9 mouse cellular contexts compared by ENCODE assay signal in the genomic region with DNA sequence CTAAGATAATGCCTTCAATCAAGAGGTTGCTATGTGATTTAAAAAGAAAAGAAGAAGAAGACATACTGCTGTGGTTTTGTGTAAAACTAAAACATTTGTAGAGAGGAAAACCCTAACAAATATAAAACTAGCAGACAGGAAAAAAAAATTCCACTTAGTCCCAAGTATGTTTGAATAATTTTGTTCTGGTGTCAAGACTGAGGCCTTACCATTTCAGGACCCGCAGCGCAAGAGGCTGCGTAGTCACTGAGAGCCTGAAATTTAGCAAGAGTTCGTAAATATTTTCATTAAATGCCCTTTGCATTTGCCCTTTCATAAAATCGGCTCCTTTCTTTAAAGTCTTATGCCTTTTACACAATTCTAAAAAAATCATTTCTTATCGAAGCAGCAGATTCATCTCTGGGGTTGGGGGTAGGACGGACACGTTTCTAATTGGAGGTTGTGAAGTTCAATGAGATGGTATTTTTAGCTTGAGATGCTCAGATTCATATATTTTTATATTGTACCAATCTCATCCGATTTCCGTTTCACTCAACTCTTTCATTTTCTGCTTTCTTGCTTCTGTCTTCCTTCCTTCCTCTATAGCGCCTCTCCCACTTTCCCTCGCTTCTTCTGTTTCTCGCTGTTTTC.
DNase-seq lines count a peak whose midpoint lies in the region; ATAC-seq and TF ChIP-seq lines count a peak whose summit lies in the region.
"Had no signal": no experiment of that assay in that cellular context is flagged by ENCODE, and none has a peak within 500 bp of the region (broad histone marks: within the 10 kb centered on the region; RNA-seq: fewer than 3 reads in every experiment).

No protein-coding gene starts in this region.

- WGBS in neural tube, embryonic 11.5 days, result under 1% methylated on average over 13 of the region's 13 CpGs
- under 1% methylated on average over 13 of the region's 13 CpGs for WGBS in hindbrain, postnatal 0 days

- peak overlapping the region; percentile 100 for H3K27ac ChIP-seq in neural tube, embryonic 11.5 days (ENCODE audit: low read depth, low read length)
- peak overlapping the region; percentile 100 for H3K27ac ChIP-seq in hindbrain, postnatal 0 days

- no peaks in the 10 kb centered on the region for H3K9me3 ChIP-seq in neural tube, embryonic 11.5 days (ENCODE audit: control insufficient read depth, low read length)
- H3K9me3 ChIP-seq in hindbrain, postnatal 0 days (ENCODE audit: low read length), result no peaks in the 10 kb centered on the region

- no peaks in the 10 kb centered on the region for H3K4me1 ChIP-seq in neural tube, embryonic 11.5 days (ENCODE audit: control insufficient read depth, insufficient read depth, low read length)
- no peaks in the 10 kb centered on the region for H3K4me1 ChIP-seq in hindbrain, postnatal 0 days (ENCODE audit: insufficient read depth, low read length)

- H3K4me2 ChIP-seq in neural tube, embryonic 11.5 days (ENCODE audit: low read depth), result peak overlapping the region; percentile 55
- H3K4me2 ChIP-seq in hindbrain, postnatal 0 days (ENCODE audit: low read depth, low read length), result peak overlapping the region; percentile 89

- no peaks in the 10 kb centered on the region for H3K36me3 ChIP-seq in neural tube, embryonic 11.5 days (ENCODE audit: control insufficient read depth, insufficient read depth, low read length)
- H3K36me3 ChIP-seq in hindbrain, postnatal 0 days (ENCODE audit: insufficient read depth, low read length), result no peaks in the 10 kb centered on the region

- no peak for TF ChIP-seq CTCF in hindbrain, postnatal 0 days (IDR thresholded peaks at IDR 0.05; ENCODE audit: low read depth)

- H3K27me3 ChIP-seq in neural tube, embryonic 11.5 days (ENCODE audit: control insufficient read depth, insufficient read depth, low read length), result peaks cover 22% of the 10 kb centered on the region
- H3K27me3 ChIP-seq in hindbrain, postnatal 0 days (ENCODE audit: insufficient read depth, low read length), result no peaks in the 10 kb centered on the region

- DNase-seq in embryo, embryonic 11 days, result peak; percentile 26
- DNase-seq in embryo, embryonic 9.5 days (ENCODE audit: extremely low spot score), result no peak
- no peak for DNase-seq in neural tube, embryonic 11.5 days (ENCODE audit: low spot score)
- no peak for DNase-seq in neural tube, embryonic 10.5 days (ENCODE audit: extremely low spot score, low spot score)
- peak; percentile 24 for DNase-seq in hindbrain, postnatal 0 days (ENCODE audit: low spot score)
- DNase-seq in B cell, adult 2 months, result no peak
- DNase-seq in thymus, postnatal 25 days, result no peak
- no peak for DNase-seq in ovary, postnatal 10 days (ENCODE audit: low spot score)
- DNase-seq: heart, postnatal 4 days had no signal

- no peak for ATAC-seq in neural tube, embryonic 11.5 days (ENCODE audit: insufficient read depth, low FRiP score, low TSS enrichment)
- ATAC-seq in hindbrain, postnatal 0 days, result no peak

- peak overlapping the region; percentile 61 for H3K4me3 ChIP-seq in neural tube, embryonic 11.5 days (ENCODE audit: low read depth, low read length)
- H3K4me3 ChIP-seq in hindbrain, postnatal 0 days (ENCODE audit: low read length), result peak overlapping the region; percentile 79

- H3K9ac ChIP-seq in neural tube, embryonic 11.5 days (ENCODE audit: low read length), result peak overlapping the region; percentile 86
- peak overlapping the region; percentile 100 for H3K9ac ChIP-seq in hindbrain, postnatal 0 days (replicated peaks; ENCODE audit: low read length)

Comparison
In these comparisons a context has a peak if more than half of its experiments do, and no peak if none do; other contexts are left out.
1. DNase-seq: peak in embryo, embryonic 11 days (single experiment) and hindbrain, postnatal 0 days (single experiment); none in embryo, embryonic 9.5 days (single experiment), neural tube, embryonic 11.5 days (single experiment), neural tube, embryonic 10.5 days (single experiment), B cell, adult 2 months (0 of 2), thymus, postnatal 25 days (single experiment) and ovary, postnatal 10 days (single experiment).